Mouse (Mus musculus): Measurements from ENCODE around the gene Elf1.

DNA sequence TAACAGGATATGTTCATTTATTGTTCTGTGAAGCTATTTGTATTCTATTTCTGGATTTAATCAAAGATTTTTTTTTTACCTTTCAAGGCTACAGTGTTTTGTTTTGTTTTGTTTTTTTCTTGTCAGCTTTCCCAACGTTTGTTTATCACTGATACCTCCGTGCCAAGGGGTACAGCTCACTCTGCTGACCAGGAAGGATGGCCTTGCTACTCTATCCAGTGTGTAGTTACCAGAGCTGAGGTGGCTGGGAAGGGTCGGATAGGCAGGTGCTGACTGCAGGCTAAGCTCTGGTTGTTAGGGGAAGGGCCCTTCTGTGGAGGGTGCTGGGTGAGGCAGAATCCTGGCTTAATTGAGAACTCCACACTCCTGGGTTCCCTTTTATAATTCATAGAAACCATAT, 9.3 kb downstream of the Elf1 start:
- TF ChIP-seq POLR2A (IDR thresholded peaks at IDR 0.05; ENCODE audit: control insufficient read depth, low read depth, low read length) (no peak), CTCF (IDR thresholded peaks at IDR 0.05; ENCODE audit: control insufficient read depth, insufficient read depth, insufficient replicate concordance, low read depth, low read length) (no peak)
